Mouse (Mus musculus) kidney, embryonic 14.5 days (tissue): ENCODE data around the gene Pde4c. TPM values are rescaled to one million over a fixed set of nuclear protein-coding genes. Genes with fewer than 3 reads are reported as not detected.

Experiments
- ATAC-seq: fragments of 200-750 bp; cut with Nextera tagmentation; 2 replicates; pipeline ENCODE4 v1.8.0; 2017; ENCODE audit warnings: moderate number of reproducible peaks, mild to moderate bottlenecking, moderate TSS enrichment, moderate library complexity; ENCODE audit not compliant: low FRiP score, low TSS enrichment
- H3K27ac ChIP-seq: fragments of 300-500 bp; sonication (generic); 2 replicates; pipeline ENCODE4 v1.5.1; 2014; ENCODE audit warnings: low read depth, mild to moderate bottlenecking, low read length, moderate library complexity, mixed read lengths
- H3K27me3 ChIP-seq: fragments of 300-500 bp; sonication (generic); 2 replicates; pipeline ENCODE4 v1.6.1; 2014; ENCODE audit warnings: mild to moderate bottlenecking, low read length; ENCODE audit not compliant: control insufficient read depth, insufficient read depth
- H3K36me3 ChIP-seq: fragments of 300-500 bp; sonication (generic); 2 replicates; pipeline ENCODE4 v1.6.1; 2014; ENCODE audit warnings: low read length, mixed read lengths; ENCODE audit not compliant: control insufficient read depth, insufficient read depth
- H3K4me1 ChIP-seq: fragments of 300-500 bp; sonication (generic); 2 replicates; pipeline ENCODE4 v1.6.1; 2014; ENCODE audit warnings: low read length, mixed read lengths; ENCODE audit not compliant: control insufficient read depth, insufficient read depth
- H3K4me2 ChIP-seq: fragments of 300-500 bp; sonication (generic); replicated peaks from 2 replicates; pipeline ENCODE4 v1.6.1; 2014; ENCODE audit warnings: low read depth, mild to moderate bottlenecking, low read length
- H3K4me3 ChIP-seq: fragments of 300-500 bp; sonication (generic); 2 replicates; pipeline ENCODE4 v1.5.1; 2014; ENCODE audit warnings: mild to moderate bottlenecking, low read length
- H3K9ac ChIP-seq: fragments of 300-500 bp; sonication (generic); 2 replicates; pipeline ENCODE4 v1.6.1; 2014; ENCODE audit warnings: low read depth, mild to moderate bottlenecking, low read length, moderate library complexity
- H3K9me3 ChIP-seq: fragments of 300-500 bp; sonication (generic); 2 replicates; pipeline ENCODE4 v1.6.1; 2016; ENCODE audit warnings: low read length; ENCODE audit not compliant: control insufficient read depth
- WGBS: fragments of 180-500 bp; shearing (Covaris S2); extraction: QIAGEN DNeasy Blood & Tissue Kit; methylation state at CpG from one replicate; pipeline ENCODE4 v1.1.7; 2014; 5-methylcytosine and 5-hydroxymethylcytosine counted together
- polyA plus RNA-seq: library from polyadenylated mRNA; unstranded; fragments of >200 nt; fragmentation: Nextera tagmentation; extraction: Ambion mirVana; gene quantifications from 2 replicates; pipeline ENCODE4 v1.2.1, GENCODE M21; 2014

Pde4c gene
- polyA plus RNA-seq, 1 experiment from 2014 or later = 4.0 TPM

DNA sequence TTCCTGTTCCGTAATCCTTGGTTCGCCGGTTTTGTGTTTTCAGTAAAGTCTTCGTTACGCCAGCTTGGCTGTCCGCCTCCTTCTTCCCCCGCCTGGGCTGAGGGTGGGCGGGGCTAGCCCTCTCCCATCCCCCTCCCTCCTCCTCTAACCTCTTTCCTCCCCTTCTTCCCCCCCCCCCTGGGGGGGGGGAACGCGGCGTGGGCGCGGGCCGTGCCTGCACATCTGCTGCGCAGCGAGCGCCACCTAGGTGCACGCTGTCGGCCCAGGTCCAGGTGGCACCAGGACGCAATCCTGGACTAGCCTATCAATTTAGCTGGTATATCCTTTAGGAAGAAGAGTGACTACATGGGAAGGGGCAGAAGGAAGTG is 23.0 kb upstream of the Pde4c start:
- Histone ChIP-seq H3K27ac (peak overlapping the region; percentile 99; the same call in 1 of the 2 replicates), H3K4me2 (peak overlapping the region; percentile 54), H3K9ac (peak overlapping the region; percentile 100), H3K4me3 (peak overlapping the region; percentile 97), H3K9me3 (no peaks in the 10 kb centered on the region), H3K4me1 (peaks cover 35% of the 10 kb centered on the region), H3K27me3 (no peaks in the 10 kb centered on the region), H3K36me3 (peaks cover 18% of the 10 kb centered on the region; the same call in 1 of the 2 replicates)
- under 1% methylated on average over 19 of the region's 20 CpGs for WGBS
- ATAC-seq = peak; percentile 14

DNA sequence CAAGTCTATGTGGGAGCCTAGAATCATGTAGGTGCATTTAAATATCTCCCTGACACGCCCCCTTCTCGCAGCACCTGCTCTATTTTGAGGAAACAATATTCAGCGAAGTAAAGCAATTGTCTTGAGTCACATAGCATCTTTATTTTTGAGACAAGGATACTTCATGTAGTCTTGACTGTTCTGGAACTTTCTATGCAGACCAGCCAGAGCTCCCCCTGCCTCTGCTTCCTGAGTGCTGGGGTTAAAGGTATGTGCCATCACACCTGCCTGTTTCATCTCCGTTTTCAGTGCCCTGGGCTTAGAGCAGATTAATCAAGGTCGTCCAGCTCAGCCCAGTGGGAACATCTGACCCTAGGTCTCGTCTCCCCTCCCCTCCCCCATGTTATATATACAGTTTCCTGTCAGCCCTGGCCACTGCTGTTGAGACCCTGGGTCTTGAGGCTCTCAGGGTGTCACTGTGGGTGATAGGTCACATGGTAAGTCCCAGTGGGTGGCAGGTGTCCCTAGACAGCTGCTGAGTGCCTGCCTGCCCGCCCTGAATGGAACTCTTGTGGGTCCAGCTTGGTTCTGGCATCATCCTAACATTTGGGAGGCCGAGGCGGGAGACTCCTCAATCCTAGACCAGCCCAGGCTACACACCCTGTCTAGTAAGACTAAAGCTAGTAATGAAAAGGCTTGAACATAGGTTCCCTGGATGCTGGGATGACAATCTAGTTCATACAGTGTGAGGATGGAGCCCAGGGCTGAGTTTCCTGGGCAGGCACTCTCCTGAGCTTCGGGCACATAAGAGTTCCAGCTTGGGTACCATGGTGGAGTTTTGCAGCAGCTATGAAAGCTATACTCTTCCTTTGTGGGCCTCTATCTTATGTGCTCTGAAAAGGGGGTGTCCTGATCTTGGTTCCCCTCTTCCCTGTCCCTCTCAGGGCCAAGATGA is 22.2 kb upstream of the Pde4c start:
- no peaks in the 10 kb centered on the region for H3K9me3 ChIP-seq
- H3K36me3 ChIP-seq = peaks cover 18% of the 10 kb centered on the region; the same call in 1 of the 2 replicates
- peak overlapping the region; percentile 97 for H3K4me3 ChIP-seq
- 46% methylated on average over 10 of the region's 10 CpGs for WGBS
- peak overlapping the region; percentile 100; the same call in 1 of the 2 replicates for H3K9ac ChIP-seq
- peak overlapping the region; percentile 99; the same call in 1 of the 2 replicates for H3K27ac ChIP-seq
- H3K4me1 ChIP-seq = peaks cover 27% of the 10 kb centered on the region
- no peaks in the 10 kb centered on the region for H3K27me3 ChIP-seq
- no peak for ATAC-seq
- H3K4me2 ChIP-seq = peak overlapping the region; percentile 54

DNA sequence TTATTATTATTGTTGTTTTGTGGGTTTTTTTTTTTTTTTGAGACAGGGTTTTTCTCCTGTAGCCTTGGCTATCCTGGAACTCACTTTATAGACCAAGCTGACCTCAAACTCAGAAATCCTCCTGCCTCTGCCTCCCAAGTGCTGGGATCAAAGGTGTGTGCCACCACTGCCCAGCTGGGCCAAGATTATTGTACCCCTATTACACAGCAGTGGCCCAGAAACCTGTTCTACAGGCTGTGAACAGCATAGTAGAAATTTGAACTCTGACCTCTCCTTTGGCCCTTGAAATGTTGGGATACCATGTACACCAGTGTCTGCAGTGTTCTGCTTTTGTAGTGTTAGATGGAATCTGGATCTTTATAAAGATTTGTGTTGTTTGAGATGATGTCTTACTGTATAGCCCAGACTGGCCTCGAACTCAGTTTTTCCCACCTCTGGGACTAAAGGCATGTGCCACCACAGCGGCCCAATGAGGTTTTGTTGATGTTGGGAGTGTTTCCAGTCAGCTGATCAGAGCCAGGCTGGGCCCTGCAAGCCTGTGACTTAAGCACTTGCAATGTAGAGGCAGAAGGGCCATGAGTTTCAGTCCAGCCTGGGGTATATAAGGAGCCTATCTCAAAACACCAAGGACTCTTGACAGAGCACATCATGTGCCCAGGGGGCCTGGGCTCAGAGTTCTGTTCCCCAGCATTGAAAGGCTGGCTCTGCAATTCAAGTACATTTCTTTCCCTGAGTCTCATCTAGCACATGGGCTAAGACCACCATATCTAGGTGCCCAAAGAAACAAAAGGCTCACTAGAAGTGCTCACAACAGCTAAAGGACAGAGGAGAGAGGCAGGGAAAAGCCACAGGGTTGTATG is 21.3 kb upstream of the Pde4c start:
- WGBS = 90% methylated on average over 2 of the region's 2 CpGs
- peaks cover 18% of the 10 kb centered on the region; the same call in 1 of the 2 replicates for H3K36me3 ChIP-seq
- H3K4me3 ChIP-seq = peak overlapping the region; percentile 97; the same call in 1 of the 2 replicates
- ATAC-seq = no peak
- H3K27me3 ChIP-seq = no peaks in the 10 kb centered on the region
- H3K4me2 ChIP-seq = peak overlapping the region; percentile 4; the same call in 1 of the 2 replicates
- H3K9ac ChIP-seq = no peak overlapping the region
- H3K4me1 ChIP-seq = peaks cover 18% of the 10 kb centered on the region
- no peak overlapping the region; the same call in 1 of the 2 replicates for H3K27ac ChIP-seq
- no peaks in the 10 kb centered on the region for H3K9me3 ChIP-seq

DNA sequence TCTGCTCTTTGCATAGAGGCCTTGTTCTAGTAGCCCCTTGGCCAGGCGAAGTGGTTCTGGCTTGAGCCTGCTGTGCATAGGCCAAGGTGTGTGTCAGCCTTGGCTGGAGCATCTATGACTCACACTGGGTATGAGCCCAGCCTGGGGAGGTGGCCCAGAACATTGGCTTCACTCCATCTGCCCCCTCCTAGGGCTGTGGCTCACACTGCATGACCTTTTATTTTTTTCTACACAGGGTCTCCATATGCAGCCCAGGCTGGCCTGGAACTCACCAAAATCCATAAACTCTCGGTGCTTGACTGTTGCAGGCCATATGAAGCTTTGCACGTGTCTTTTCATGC is 20.7 kb upstream of the Pde4c start:
- H3K9ac ChIP-seq = no peak overlapping the region
- no peaks in the 10 kb centered on the region for H3K27me3 ChIP-seq
- peaks cover 12% of the 10 kb centered on the region for H3K4me1 ChIP-seq
- no peak for ATAC-seq
- H3K9me3 ChIP-seq = no peaks in the 10 kb centered on the region
- H3K4me2 ChIP-seq = no peak overlapping the region
- H3K27ac ChIP-seq = no peak overlapping the region
- H3K36me3 ChIP-seq = peaks cover 18% of the 10 kb centered on the region; the same call in 1 of the 2 replicates
- H3K4me3 ChIP-seq = no peak overlapping the region
- 83% methylated on average over 3 of the region's 3 CpGs for WGBS

DNA sequence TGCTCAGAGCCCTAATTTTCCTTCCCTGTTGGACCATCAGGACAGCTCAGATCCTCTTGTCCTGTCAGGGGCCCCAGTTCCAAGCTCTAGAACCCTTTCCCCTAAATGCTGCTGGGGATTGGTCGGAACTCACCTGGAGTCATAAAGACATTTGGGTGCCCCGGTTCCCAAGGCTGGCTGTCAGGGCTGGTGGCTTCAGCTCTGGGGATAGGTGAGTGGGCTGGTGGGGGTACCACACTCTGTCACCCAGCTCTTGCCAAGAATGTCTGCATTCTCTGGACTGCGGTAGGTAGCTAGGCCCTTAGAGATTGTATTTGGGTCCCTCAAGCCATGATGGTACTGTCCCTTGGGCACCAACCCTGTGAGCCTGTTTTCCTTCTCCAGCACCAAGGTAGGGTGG is 20.2 kb upstream of the Pde4c start, which contains the start of gene Iqcn:
Gene Iqcn, plus strand, starts transcription at position 171 of the 400 bp plus-strand sequence.
- H3K27me3 ChIP-seq = no peaks in the 10 kb centered on the region
- peaks cover 18% of the 10 kb centered on the region; the same call in 1 of the 2 replicates for H3K36me3 ChIP-seq
- no peak within 1 kb of the TSS for H3K4me3 ChIP-seq
- 93% methylated on average over 3 of the region's 3 CpGs for WGBS
- peaks cover 10% of the 10 kb centered on the region; the same call in 1 of the 2 replicates for H3K4me1 ChIP-seq
- no peak for ATAC-seq
- H3K9ac ChIP-seq = no peak within 1 kb of the TSS
- no peak within 1 kb of the TSS; the same call in 1 of the 2 replicates for H3K27ac ChIP-seq
- H3K9me3 ChIP-seq = no peaks in the 10 kb centered on the region
- no peak within 1 kb of the TSS for H3K4me2 ChIP-seq

DNA sequence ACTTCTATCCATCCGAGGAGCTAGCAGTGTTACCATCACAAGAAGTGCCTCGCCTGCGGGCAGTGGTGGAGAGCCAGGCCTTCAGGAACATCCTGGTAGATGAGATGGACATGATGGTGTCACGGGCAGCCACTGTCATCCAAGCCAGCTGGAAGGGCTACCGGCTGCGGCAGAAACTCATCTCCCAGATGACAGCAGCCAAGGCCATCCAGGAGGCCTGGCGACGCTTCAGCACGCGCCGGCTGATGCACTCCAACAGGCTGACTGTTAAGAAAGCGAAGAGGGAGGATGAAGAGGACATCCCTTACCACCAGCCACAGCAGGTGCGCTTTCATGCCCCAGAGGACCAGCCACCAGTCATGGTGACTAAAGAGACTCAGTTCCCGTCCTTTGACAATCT is 15.2 kb upstream of the Pde4c start:
- Histone ChIP-seq H3K27ac (no peak overlapping the region), H3K36me3 (peaks cover 7% of the 10 kb centered on the region; the same call in 1 of the 2 replicates), H3K9ac (no peak overlapping the region), H3K4me1 (no peaks in the 10 kb centered on the region), H3K9me3 (no peaks in the 10 kb centered on the region), H3K4me3 (no peak overlapping the region), H3K4me2 (no peak overlapping the region), H3K27me3 (no peaks in the 10 kb centered on the region)
- ATAC-seq = no peak
- 89% methylated on average over 14 of the region's 14 CpGs for WGBS

DNA sequence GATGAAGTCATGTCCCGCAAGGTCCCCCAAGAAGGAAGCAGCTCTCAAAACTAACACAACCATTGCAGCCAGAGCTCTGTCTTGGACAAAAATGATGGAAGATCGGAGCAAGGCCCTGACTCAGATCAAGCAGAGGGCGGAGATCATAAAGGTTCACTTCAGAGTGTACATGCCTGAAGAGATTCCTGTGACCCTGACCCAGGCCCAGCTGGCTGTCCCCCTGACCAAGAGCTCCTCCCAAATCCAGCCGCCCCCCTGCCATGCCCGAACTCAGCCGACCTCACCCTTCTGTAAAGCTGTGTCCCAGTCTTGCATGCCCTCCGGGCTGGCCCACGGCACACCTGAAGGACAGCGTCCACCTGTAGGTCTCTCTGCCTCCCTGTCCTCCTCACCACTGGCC is 13.7 kb upstream of the Pde4c start:
- Histone ChIP-seq H3K4me1 (no peaks in the 10 kb centered on the region), H3K4me2 (no peak overlapping the region), H3K27ac (no peak overlapping the region), H3K27me3 (no peaks in the 10 kb centered on the region), H3K9me3 (no peaks in the 10 kb centered on the region), H3K9ac (no peak overlapping the region), H3K36me3 (no peaks in the 10 kb centered on the region), H3K4me3 (no peak overlapping the region)
- 91% methylated on average over 9 of the region's 9 CpGs for WGBS
- ATAC-seq = no peak

DNA sequence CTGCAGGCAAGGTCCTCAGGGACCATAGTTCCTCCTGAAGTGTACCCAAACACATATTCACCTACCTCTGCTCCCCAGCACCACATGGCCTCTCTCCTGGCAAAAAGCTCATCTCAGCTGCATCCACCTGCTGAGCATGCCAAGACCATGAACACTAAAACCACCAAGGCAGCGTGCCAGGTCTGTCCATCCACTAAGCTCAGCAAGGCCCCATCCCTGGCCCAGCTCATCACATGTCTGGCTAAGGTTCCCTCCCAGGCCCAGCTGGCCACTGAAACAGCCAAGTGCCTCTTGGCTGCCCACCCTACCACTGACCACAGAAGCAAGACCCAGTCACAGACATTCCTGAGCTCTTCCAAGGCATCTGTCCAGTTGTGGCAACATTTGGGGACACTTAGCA is 13.2 kb upstream of the Pde4c start:
- no peaks in the 10 kb centered on the region for H3K36me3 ChIP-seq
- ATAC-seq = no peak
- H3K4me1 ChIP-seq = no peaks in the 10 kb centered on the region
- H3K27ac ChIP-seq = no peak overlapping the region
- H3K9me3 ChIP-seq = no peaks in the 10 kb centered on the region
- no peaks in the 10 kb centered on the region for H3K27me3 ChIP-seq
- WGBS = 86% methylated on average over 1 of the region's 1 CpGs
- H3K9ac ChIP-seq = no peak overlapping the region
- H3K4me2 ChIP-seq = no peak overlapping the region
- H3K4me3 ChIP-seq = no peak overlapping the region
